Mouse (Mus musculus) regulatory T cell (primary cell): ENCODE measurements around the gene Cd209g.
"Not testable (repeated sequence)": the region's sequence is repeated elsewhere in the genome, so short reads cannot be mapped to it uniquely, and the experiment has no call there.

Experiments used
- in situ Hi-C: fragments of 300-600 bp; cut with MboI, MseI; formaldehyde crosslinking; loops from one replicate; pipeline ENCODE4 v1.15.1; 2025; ENCODE audit warnings: high pct_unique_total_duplicates

Gene Cd209g

GRCm38 (mm10) chr8:4133798-4134197, at the start of gene Cd209g:
TSS of gene Cd209g (plus strand) at chr8:4134098.
- in situ Hi-C loops, result loop anchor here (25.0 kb wide), 1 partner anchor 229 kb away; no protein-coding TSS in a partner anchor

DNA sequence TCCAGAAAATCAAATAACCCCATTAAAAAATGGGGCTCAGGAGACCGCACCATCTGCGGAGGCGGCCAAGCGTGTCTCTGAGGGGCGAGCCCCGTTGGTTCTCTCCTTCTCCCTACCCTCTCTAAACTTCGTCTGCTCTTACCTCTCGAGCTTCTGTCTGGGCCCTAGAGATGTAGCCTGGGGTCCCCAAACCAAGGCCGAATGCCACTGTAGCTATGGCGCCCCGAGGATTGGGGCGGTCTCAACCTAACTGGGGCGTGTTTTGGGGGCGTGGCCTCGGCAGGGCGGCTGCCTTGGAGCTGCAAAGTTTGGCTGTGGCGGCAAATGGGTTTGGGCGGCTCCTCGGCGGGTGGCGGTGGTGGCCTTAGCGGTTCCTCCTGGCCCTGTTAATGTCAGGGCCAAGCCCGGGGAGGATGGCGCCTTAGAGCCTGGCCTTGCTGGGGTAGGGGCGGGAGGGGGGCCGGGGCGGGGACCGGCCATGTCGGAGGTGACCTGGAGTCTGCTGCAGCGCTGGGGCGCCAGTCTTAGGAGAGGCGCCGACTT, 46.6 kb upstream of the Cd209g start:
- in situ Hi-C loops, result not testable (repeated sequence)

GRCm38 (mm10) chr8:4088514-4088913, 45.4 kb upstream of the Cd209g start:
- in situ Hi-C loops, result not testable (repeated sequence)

- in situ Hi-C loops, result not testable (repeated sequence)
Observed at GRCm38 (mm10) chr8:4105735-4106134, 28.2 kb upstream of the Cd209g start, which contains the start of gene Cd209f. TSS of gene Cd209f (minus strand) at chr8:4105835.

DNA sequence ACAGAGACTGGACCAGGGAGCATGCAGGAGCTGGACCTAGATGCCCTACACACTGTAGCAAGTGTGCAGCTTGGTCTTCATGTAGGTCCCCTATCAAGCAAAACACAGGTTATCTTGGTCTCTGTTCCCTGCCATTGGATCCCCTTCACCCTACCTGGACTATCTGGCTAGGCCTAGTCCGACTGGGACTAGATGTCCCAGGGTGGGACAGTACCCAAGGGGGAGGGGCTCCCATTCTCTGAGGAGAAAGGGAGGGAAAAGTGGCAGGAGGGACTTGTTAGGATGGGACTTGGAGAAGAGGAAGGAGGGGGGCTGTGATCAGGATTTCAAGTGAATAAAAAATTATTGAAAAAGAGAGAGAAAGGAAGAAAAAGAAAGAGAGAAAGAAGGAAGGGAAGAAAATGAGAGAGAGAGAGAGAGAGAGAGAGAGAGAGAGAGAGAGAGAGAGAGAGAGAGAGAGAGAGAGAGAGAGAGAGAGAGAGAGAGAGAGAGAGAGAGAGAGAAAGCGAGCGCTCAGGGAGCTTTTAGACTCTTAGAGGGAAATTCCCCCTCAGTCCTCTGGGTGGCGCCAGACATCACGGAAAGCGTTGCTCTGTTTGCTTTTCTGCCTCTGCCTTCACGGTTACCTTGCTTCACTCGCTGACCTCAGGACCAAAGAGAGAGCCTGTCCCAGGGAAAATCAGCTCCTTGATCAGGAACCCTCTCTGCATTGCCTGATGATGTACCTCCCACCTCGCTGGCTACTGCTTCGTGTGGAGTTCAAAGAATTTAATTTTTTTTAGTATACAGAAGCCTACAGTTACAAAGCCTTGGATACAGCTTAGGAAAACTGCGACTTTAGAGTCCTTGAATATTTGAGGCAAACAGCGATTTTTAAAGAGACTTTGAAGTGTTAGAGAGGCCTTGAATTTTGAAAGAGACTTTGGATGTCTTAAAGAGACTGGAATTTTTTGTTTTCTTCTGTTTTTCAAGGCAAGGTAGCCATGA, 6.1 kb downstream of the Cd209g start:
- in situ Hi-C loops, result loop anchor here (25.0 kb wide), 1 partner anchor 222 kb away; no protein-coding TSS in a partner anchor

DNA sequence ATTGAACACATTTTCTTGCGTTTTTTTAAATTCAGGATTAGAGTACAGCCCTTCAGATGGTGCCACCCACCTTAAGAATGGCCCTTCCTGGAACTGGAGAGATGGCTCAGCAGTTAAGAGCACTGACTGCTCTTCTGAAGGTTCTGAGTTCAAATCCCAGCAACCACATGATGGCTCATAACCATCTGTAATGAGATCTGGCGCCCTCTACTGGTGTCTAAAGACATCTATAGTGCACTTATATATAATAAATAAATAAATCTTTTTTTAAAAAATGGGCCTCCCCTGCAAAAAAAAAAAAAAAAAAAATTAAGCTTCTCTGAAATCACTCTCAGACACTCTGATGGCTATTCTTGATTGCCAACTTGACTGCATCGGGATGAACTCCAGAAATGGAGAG, 7.8 kb downstream of the Cd209g start:
- in situ Hi-C loops, result loop anchor here (25.0 kb wide), 1 partner anchor 221 kb away; no protein-coding TSS in a partner anchor

- in situ Hi-C loops, result loop anchor here (25.0 kb wide), 1 partner anchor 215 kb away; no protein-coding TSS in a partner anchor
Observed at GRCm38 (mm10) chr8:4147272-4147671, 13.4 kb downstream of the Cd209g start.

DNA sequence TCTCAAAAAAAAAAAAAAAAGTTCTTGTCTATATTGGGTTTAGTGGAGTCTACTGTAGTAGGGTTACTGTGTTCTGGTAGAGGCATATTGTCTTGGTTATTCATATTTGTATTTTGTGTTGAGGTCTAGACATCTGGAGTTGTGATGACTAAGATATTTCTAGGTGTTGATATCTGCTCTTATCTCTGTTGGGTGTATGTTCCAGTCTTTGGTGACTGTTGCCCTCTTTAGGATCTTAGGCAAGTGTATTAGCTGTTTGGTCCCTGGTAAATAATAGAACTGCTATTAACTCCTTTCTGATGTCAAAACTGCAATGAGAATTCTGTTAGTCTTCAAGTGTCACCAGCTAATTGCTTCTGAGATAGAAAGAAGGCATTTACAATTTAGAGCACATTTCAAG, 21.0 kb downstream of the Cd209g start:
- in situ Hi-C loops, result no loop called here

- in situ Hi-C loops, result loop anchor here (10.0 kb wide), 1 partner anchor 808 kb away; the partner anchor contains the start of gene A430078G23Rik
Observed at GRCm38 (mm10) chr8:4162786-4163185, 28.9 kb downstream of the Cd209g start.

- in situ Hi-C loops, result loop anchor here (5.0 to 10.0 kb wide), 2 partner anchors 92 to 811 kb away; partner anchors contain the start of genes A430078G23Rik and Ctxn1
Observed at GRCm38 (mm10) chr8:4165176-4165851, 31.4 kb downstream of the Cd209g start.

- in situ Hi-C loops, result loop anchor here (5.0 to 10.0 kb wide), 2 partner anchors 91 to 811 kb away; partner anchors contain the start of genes A430078G23Rik and Ctxn1
Observed at GRCm38 (mm10) chr8:4165852-4166751, 32.2 kb downstream of the Cd209g start, which contains the start of gene Evi5l. TSS of gene Evi5l (plus strand) at chr8:4166567.

GRCm38 (mm10) chr8:4166881-4167525, 33.1 kb downstream of the Cd209g start:
- in situ Hi-C loops, result loop anchor here (5.0 to 10.0 kb wide), 2 partner anchors 90 to 812 kb away; partner anchors contain the start of genes A430078G23Rik and Ctxn1

GRCm38 (mm10) chr8:4167918-4168317, 34.0 kb downstream of the Cd209g start:
- in situ Hi-C loops, result loop anchor here (5.0 to 10.0 kb wide), 2 partner anchors 89 to 813 kb away; partner anchors contain the start of genes A430078G23Rik and Ctxn1

DNA sequence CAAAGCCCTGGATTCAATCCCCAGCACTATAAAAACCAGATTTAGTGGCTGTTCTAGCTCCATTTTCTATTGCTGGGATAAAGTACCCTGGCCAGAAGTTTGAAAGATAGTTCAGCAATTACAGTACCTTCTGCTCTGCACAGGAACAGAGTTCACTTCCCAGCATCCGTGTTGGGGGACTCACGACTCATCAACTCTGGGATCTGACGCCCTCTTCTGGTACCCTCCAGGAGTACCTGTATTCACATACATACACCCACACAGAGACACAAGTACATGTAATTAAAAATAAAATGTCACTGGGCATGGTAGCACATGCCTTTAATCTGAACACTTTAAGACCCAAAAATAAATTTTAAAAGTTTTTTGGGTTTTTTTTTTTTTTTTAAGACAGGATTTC, 38.6 kb downstream of the Cd209g start:
- in situ Hi-C loops, result no loop called here

- in situ Hi-C loops, result no loop called here
Observed at GRCm38 (mm10) chr8:4174018-4174417, 40.1 kb downstream of the Cd209g start.

DNA sequence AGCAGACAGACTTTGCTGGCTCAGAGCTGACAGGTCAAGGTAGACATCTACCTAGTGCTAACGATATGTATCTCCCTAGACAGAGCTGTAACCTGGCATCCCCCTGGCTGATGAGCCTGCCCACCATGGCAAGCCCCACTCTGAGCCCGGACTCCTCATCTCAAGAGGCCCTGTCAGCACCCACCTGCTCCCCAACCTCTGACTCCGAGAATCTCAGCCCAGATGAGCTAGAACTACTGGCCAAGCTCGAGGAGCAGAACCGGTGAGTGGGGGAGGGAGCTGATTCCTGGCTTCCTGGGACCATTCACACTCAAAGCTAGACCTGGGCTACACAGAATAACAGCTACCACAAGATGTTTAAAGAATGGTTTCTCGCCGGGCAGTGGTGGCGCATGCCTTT, 49.5 kb downstream of the Cd209g start:
- in situ Hi-C loops, result no loop called here

DNA sequence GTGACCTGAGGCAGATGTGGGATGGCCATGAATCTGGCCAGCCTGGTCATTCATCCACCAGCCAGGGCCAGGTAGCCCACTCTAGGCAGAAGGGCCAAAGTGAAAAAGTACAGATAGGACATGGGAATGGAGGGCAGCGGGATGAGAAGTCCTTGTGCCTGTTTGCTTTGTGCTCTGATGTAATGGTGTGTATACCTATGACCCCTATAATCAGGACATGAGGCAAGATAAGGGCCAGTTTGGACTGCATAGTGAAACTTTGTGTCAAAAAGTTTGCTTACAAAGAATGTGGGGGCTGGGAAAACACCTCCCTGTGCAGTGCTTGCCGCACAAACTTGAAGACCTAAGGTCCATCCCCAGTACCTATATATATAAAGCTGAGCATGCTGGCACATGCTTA, 52.3 kb downstream of the Cd209g start:
- in situ Hi-C loops, result no loop called here
